Mouse (Mus musculus): ENCODE data around the gene Jph2. TPM values are rescaled to one million over a fixed set of nuclear protein-coding genes. Genes with fewer than 3 reads are reported as not detected.
A peak's percentile ranks its signal among the peaks of the same experiment; 100 is the strongest.
"Not testable (repeated sequence)": the region's sequence is repeated elsewhere in the genome, so short reads cannot be mapped to it uniquely, and the experiment has no call there.

The Jph2 gene
- polyA plus RNA-seq, 1 experiment from 2014 or later, result 0.30 TPM

DNA sequence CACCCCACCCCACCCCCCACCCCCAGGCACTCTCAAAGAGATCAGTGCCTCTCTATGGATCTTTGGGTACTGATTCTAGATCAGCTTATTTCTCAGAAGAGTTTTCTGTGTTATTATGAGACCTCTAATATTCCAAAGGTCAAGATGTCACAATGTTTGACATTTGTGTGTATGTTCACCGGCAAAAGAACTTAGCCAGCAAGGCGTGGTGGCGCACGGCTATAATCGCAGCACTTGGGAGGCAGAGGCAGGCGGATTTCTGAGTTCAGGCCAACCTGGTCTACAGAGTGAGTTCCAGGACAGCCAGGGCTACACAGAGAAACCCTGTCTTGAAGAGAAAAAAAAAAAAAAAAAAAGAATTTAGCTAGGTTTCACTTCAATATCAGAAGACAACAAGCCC, 19.2 kb upstream of the Jph2 start:
- peaks cover 8% of the 10 kb centered on the region for H3K36me3 ChIP-seq (ENCODE audit: control insufficient read depth, insufficient read depth)
- no peak overlapping the region; the same call in 1 of the 2 replicates for H3K4me3 ChIP-seq (ENCODE audit: low read depth, low read length)
- ATAC-seq (ENCODE audit: low read depth), result no peak
- H3K27me3 ChIP-seq (ENCODE audit: control insufficient read depth, insufficient read depth, low read depth, low read length), result no peaks in the 10 kb centered on the region
- H3K9me3 ChIP-seq (replicated peaks; ENCODE audit: control insufficient read depth, low read length), result no peaks in the 10 kb centered on the region
- no peak overlapping the region for H3K9ac ChIP-seq (ENCODE audit: low read depth, low read length)
- H3K4me1 ChIP-seq (ENCODE audit: control insufficient read depth, low read depth, low read length), result peaks cover 22% of the 10 kb centered on the region
- 78% methylated on average over 6 of the region's 6 CpGs for WGBS (ENCODE audit: insufficient replicate concordance)
- H3K4me2 ChIP-seq (ENCODE audit: low read depth, low read length), result peak overlapping the region; percentile 92; the same call in 1 of the 2 replicates
- H3K27ac ChIP-seq (ENCODE audit: low read length), result no peak overlapping the region

DNA sequence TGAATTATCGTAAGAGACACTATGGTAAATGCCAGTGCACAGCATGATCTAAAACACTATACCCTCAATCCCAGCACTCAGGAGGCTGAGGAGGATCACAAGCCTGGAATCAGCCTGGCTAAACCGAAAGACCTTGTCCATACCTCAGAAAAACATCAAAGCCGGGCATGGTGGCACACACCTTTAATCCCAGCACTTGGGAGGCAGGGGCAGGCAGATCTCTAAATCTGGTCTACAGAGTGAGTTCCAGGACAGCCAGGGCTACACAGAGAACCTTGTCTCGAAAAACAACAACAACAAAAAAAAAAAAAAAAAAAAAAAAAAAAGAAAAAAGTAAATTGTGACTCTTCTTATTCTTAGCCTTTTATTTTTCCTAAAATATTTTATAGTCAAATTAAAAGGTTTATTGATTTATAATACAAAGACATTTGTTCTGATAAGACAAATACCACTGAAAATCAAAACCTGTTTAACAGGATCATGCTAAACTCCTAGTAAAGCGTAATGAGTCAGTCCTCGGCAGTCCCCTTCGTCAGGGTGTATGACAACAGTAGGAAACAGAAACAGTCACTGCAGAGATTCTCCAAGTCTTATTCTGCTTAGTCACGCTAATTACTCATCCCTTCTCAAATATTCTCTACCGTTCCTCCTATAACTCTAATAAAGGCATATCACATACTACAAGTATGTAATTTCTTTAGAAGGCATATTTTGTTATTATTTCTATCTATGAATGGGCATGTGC, 15.2 kb upstream of the Jph2 start:
- no peak overlapping the region for H3K9ac ChIP-seq (ENCODE audit: low read depth, low read length)
- no peaks in the 10 kb centered on the region for H3K9me3 ChIP-seq (replicated peaks; ENCODE audit: control insufficient read depth, low read length)
- H3K27ac ChIP-seq (ENCODE audit: low read length), result no peak overlapping the region
- H3K4me2 ChIP-seq (ENCODE audit: low read depth, low read length), result no peak overlapping the region
- peaks cover 26% of the 10 kb centered on the region for H3K36me3 ChIP-seq (ENCODE audit: control insufficient read depth, insufficient read depth)
- peaks cover 13% of the 10 kb centered on the region for H3K4me1 ChIP-seq (ENCODE audit: control insufficient read depth, low read depth, low read length)
- ATAC-seq (ENCODE audit: low read depth), result no peak
- 82% methylated on average over 9 of the region's 9 CpGs for WGBS (ENCODE audit: insufficient replicate concordance)
- no peak overlapping the region for H3K4me3 ChIP-seq (ENCODE audit: low read depth, low read length)
- H3K27me3 ChIP-seq (ENCODE audit: control insufficient read depth, insufficient read depth, low read depth, low read length), result no peaks in the 10 kb centered on the region

DNA sequence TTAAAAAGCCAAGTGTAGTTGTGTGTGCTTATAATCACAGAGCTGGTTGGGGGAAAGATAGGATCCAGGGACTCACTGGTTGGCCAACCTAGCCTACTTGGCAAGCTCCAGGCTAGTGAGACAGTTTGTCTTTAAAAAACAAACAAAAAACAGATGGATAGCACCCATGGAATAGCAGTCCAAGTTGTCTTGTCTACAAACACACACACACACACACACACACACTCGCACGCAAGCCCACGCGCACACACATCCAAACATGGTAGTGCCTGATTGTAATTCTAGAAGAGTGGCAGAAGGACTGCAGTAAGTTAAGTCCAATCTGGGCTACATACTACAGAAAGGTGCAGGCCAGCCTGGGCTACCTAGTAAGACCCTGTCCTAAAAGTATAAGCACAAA, 14.6 kb upstream of the Jph2 start:
- no peak for ATAC-seq (ENCODE audit: low read depth)
- no peak overlapping the region for H3K9ac ChIP-seq (ENCODE audit: low read depth, low read length)
- H3K27me3 ChIP-seq (ENCODE audit: control insufficient read depth, insufficient read depth, low read depth, low read length), result no peaks in the 10 kb centered on the region
- 91% methylated on average over 4 of the region's 4 CpGs for WGBS (ENCODE audit: insufficient replicate concordance)
- peaks cover 26% of the 10 kb centered on the region for H3K36me3 ChIP-seq (ENCODE audit: control insufficient read depth, insufficient read depth)
- H3K4me3 ChIP-seq (ENCODE audit: low read depth, low read length), result no peak overlapping the region
- no peaks in the 10 kb centered on the region for H3K9me3 ChIP-seq (replicated peaks; ENCODE audit: control insufficient read depth, low read length)
- H3K4me1 ChIP-seq (ENCODE audit: control insufficient read depth, low read depth, low read length), result peaks cover 7% of the 10 kb centered on the region
- H3K4me2 ChIP-seq (ENCODE audit: low read depth, low read length), result no peak overlapping the region
- H3K27ac ChIP-seq (ENCODE audit: low read length), result no peak overlapping the region

DNA sequence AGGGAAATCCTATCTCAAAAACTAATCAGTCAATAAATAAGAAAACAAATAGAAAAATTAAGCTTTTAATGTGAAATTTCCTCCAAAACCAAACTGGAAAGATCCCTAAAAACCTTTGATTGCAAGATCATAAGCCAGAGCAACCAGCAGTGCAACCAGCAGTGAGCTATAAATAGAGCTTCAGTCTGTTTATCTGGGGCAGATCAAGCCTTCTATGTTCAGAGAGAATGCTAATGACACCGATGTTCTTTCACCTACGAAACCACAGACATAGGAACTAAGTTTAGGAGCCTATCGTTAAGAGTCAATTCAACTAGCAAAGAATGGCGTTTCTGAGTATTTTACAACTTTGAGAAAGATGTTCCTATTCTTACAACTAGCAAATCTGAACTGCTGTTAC, 14.0 kb upstream of the Jph2 start:
- ATAC-seq (ENCODE audit: low read depth), result no peak
- H3K27ac ChIP-seq (ENCODE audit: low read length), result no peak overlapping the region
- 65% methylated on average over 4 of the region's 4 CpGs for WGBS (ENCODE audit: insufficient replicate concordance)

DNA sequence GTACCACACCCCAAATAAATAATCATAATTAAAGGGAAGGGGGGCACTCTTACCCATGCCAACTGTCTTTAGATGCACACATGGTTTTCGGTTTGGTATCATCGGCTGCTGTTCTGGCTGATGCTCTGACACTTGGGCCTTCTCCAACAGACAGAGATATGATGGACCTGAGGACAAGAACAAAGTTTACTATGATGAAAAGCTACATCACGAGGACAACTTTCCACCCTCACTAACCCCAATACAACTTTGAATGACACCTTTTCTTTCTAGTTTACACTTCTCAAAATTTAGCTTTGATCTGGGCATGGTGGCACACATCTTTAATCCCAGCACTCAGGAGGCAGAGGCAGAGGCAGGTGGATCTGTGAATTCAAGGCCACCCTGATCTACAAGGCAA, 13.6 kb upstream of the Jph2 start:
- H3K9me3 ChIP-seq (replicated peaks; ENCODE audit: control insufficient read depth, low read length); H3K27ac ChIP-seq (ENCODE audit: low read length); H3K4me3 ChIP-seq (ENCODE audit: low read depth, low read length); H3K4me1 ChIP-seq (ENCODE audit: control insufficient read depth, low read depth, low read length); H3K27me3 ChIP-seq (ENCODE audit: control insufficient read depth, insufficient read depth, low read depth, low read length); H3K4me2 ChIP-seq (ENCODE audit: low read depth, low read length); H3K9ac ChIP-seq (ENCODE audit: low read depth, low read length); ATAC-seq (ENCODE audit: low read depth): not testable (repeated sequence)
- peaks cover 30% of the 10 kb centered on the region for H3K36me3 ChIP-seq (ENCODE audit: control insufficient read depth, insufficient read depth)
- 80% methylated on average over 3 of the region's 3 CpGs for WGBS (ENCODE audit: insufficient replicate concordance)

More for the DNA sequence above, 14.0 kb upstream of the Jph2 start:
- H3K9ac ChIP-seq (ENCODE audit: low read depth, low read length), result no peak overlapping the region
- H3K4me1 ChIP-seq (ENCODE audit: control insufficient read depth, low read depth, low read length), result peaks cover 5% of the 10 kb centered on the region
- no peak overlapping the region for H3K4me2 ChIP-seq (ENCODE audit: low read depth, low read length)
- H3K27me3 ChIP-seq (ENCODE audit: control insufficient read depth, insufficient read depth, low read depth, low read length), result no peaks in the 10 kb centered on the region
- no peaks in the 10 kb centered on the region for H3K9me3 ChIP-seq (replicated peaks; ENCODE audit: control insufficient read depth, low read length)
- H3K4me3 ChIP-seq (ENCODE audit: low read depth, low read length), result no peak overlapping the region
- peaks cover 30% of the 10 kb centered on the region for H3K36me3 ChIP-seq (ENCODE audit: control insufficient read depth, insufficient read depth)

DNA sequence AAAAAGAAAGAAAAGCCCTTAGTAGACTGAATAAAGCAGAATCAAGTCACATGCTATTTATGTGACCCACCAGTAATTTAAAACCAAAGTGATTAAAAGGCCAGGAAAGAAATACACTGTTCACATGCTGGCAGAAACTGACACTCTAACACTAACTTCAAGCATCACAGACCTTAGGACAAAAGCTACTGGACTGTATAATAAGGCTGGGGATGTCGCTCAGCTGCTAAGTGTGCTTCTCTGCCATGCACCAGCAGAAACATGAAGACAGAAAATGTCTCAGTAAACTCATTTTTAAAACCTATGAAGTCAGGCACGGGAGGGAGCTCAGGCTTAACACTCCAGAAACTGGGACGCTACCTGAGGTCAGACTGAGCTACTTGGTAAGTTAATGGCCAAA, 12.4 kb upstream of the Jph2 start:
- H3K9ac ChIP-seq (ENCODE audit: low read depth, low read length), result no peak overlapping the region
- H3K27me3 ChIP-seq (ENCODE audit: control insufficient read depth, insufficient read depth, low read depth, low read length), result no peaks in the 10 kb centered on the region
- no peak overlapping the region for H3K27ac ChIP-seq (ENCODE audit: low read length)
- H3K36me3 ChIP-seq (ENCODE audit: control insufficient read depth, insufficient read depth), result peaks cover 30% of the 10 kb centered on the region
- no peak overlapping the region for H3K4me3 ChIP-seq (ENCODE audit: low read depth, low read length)
- H3K4me2 ChIP-seq (ENCODE audit: low read depth, low read length), result no peak overlapping the region
- ATAC-seq (ENCODE audit: low read depth), result no peak
- WGBS (ENCODE audit: insufficient replicate concordance), result 82% methylated on average over 3 of the region's 3 CpGs
- H3K4me1 ChIP-seq (ENCODE audit: control insufficient read depth, low read depth, low read length), result no peaks in the 10 kb centered on the region
- no peaks in the 10 kb centered on the region for H3K9me3 ChIP-seq (replicated peaks; ENCODE audit: control insufficient read depth, low read length)

DNA sequence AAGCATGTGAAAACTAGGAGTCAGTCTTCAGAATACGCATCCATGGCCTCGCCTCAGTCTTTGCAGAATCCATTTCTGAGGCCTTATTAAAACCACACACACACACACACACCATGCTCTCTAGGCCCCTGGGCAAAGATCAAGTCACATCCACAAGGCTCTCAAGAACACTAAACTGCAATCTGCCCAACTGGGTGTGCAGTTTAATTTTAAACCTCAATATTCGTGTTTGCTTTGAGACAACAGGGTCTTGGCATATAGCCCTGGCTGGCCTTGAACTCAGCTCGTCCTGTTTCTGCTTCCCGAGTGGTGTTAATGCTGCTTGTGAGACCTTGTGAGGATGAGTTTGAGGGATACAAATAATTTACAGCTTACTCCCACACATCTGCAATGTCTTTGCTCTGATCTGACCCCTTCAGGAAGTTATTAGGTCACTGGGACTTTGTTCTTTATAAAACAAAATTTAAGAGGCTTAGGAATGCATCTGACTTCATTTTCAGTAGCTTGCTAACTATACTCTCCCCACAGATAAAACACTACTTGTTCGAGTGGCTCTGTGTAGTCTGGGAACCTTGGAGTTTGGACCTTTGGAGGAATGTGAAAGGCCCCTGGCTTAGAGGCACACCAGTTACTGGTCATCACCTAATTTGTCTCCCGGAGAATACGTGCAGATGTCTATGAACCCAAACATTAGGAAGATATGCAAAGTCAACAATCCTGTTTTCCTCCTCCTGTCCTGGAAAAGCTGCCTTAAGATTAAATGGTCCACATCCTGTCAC, 6.4 kb upstream of the Jph2 start:
- Histone ChIP-seq H3K9me3 (replicated peaks; ENCODE audit: control insufficient read depth, low read length) (no peaks in the 10 kb centered on the region), H3K36me3 (ENCODE audit: control insufficient read depth, insufficient read depth) (peaks cover 11% of the 10 kb centered on the region), H3K27me3 (ENCODE audit: control insufficient read depth, insufficient read depth, low read depth, low read length) (no peaks in the 10 kb centered on the region), H3K4me2 (ENCODE audit: low read depth, low read length) (no peak overlapping the region), H3K4me1 (ENCODE audit: control insufficient read depth, low read depth, low read length) (peaks cover 2% of the 10 kb centered on the region), H3K4me3 (ENCODE audit: low read depth, low read length) (no peak overlapping the region), H3K9ac (ENCODE audit: low read depth, low read length) (no peak overlapping the region), H3K27ac (ENCODE audit: low read length) (peak overlapping the region; percentile 74)
- peak; percentile 67 for ATAC-seq (ENCODE audit: low read depth)
- 62% methylated on average over 8 of the region's 8 CpGs for WGBS (ENCODE audit: insufficient replicate concordance)

DNA sequence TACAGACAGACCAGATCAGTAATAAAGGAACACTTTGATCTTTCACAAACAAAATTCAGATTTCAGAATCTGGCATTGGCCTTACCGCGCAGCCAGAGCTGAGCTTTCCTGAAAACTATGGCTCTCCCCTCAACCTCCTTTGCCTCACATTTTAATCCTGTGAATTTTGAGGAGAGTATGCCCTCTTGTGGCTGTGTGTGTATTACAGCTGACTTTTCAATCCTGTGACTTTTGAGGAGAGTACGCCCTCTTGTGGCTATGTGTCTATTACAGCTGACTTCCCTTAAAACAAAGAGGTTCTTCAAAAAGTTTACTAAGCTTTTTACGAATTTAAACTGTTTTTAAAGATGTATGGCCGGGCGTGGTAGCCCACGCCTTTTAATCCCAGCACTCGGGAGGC, 3.4 kb upstream of the Jph2 start:
- 4% methylated on average over 8 of the region's 8 CpGs for WGBS (ENCODE audit: insufficient replicate concordance)
- no peak overlapping the region for H3K4me3 ChIP-seq (ENCODE audit: low read depth, low read length)
- no peaks in the 10 kb centered on the region for H3K9me3 ChIP-seq (replicated peaks; ENCODE audit: control insufficient read depth, low read length)
- no peaks in the 10 kb centered on the region for H3K36me3 ChIP-seq (ENCODE audit: control insufficient read depth, insufficient read depth)
- H3K4me2 ChIP-seq (ENCODE audit: low read depth, low read length), result no peak overlapping the region
- peaks cover 2% of the 10 kb centered on the region for H3K4me1 ChIP-seq (ENCODE audit: control insufficient read depth, low read depth, low read length)
- no peak overlapping the region for H3K9ac ChIP-seq (ENCODE audit: low read depth, low read length)
- no peaks in the 10 kb centered on the region for H3K27me3 ChIP-seq (ENCODE audit: control insufficient read depth, insufficient read depth, low read depth, low read length)
- 0 out of 2 replicates have a peak, but pooled peaks have one; percentile 15 for ATAC-seq (ENCODE audit: low read depth)
- H3K27ac ChIP-seq (ENCODE audit: low read length), result no peak overlapping the region

- Histone ChIP-seq H3K36me3 (ENCODE audit: control insufficient read depth, insufficient read depth) (no peaks in the 10 kb centered on the region), H3K9me3 (replicated peaks; ENCODE audit: control insufficient read depth, low read length) (no peaks in the 10 kb centered on the region), H3K4me2 (ENCODE audit: low read depth, low read length) (no peak overlapping the region), H3K4me3 (ENCODE audit: low read depth, low read length) (no peak overlapping the region), H3K27ac (ENCODE audit: low read length) (no peak overlapping the region), H3K9ac (ENCODE audit: low read depth, low read length) (no peak overlapping the region), H3K4me1 (ENCODE audit: control insufficient read depth, low read depth, low read length) (peaks cover 2% of the 10 kb centered on the region), H3K27me3 (ENCODE audit: control insufficient read depth, insufficient read depth, low read depth, low read length) (no peaks in the 10 kb centered on the region)
- 54% methylated on average over 8 of the region's 8 CpGs for WGBS (ENCODE audit: insufficient replicate concordance)
- no peak for ATAC-seq (ENCODE audit: low read depth)
Measured at GRCm38 (mm10) chr2:163399222-163399621, 1.4 kb upstream of the Jph2 start.

Data from liver, embryonic 16.5 days (tissue).